Mouse (Mus musculus) bone marrow, adult 2 months (tissue): ENCODE measurements around the gene Lrp1. TPM values are rescaled to one million over a fixed set of nuclear protein-coding genes. Genes with fewer than 3 reads are reported as not detected.

Experiments
- H3K27ac ChIP-seq: fragments of 200-500 bp; 2 replicates; pipeline ENCODE4 v1.5.1; 2012; ENCODE audit warnings: low read depth, mild to moderate bottlenecking, control low read depth, inconsistent platforms, low read length; ENCODE audit not compliant: control insufficient read depth, poor library complexity, insufficient read depth
- H3K4me1 ChIP-seq: fragments of 200-500 bp; 2 replicates; pipeline ENCODE4 v1.6.1; 2011; ENCODE audit warnings: low read length; ENCODE audit not compliant: control insufficient read depth, insufficient read depth
- H3K4me3 ChIP-seq: fragments of 200-500 bp; replicated peaks from 2 replicates; pipeline ENCODE3; 2011; ENCODE audit warnings: mild to moderate bottlenecking, low read depth, low read length, control low read depth; ENCODE audit not compliant: control insufficient read depth
- CTCF ChIP-seq: fragments of 200-500 bp; IDR thresholded peaks from 2 replicates; pipeline ENCODE4 v1.5.1; 2011; ENCODE audit warnings: low read length, control low read depth; ENCODE audit not compliant: control insufficient read depth, insufficient read depth
- POLR2A ChIP-seq: fragments of 200-500 bp; IDR thresholded peaks from 2 replicates; pipeline ENCODE4 v1.6.1; 2011; ENCODE audit warnings: low read depth, mild to moderate bottlenecking, control low read depth, low read length, borderline replicate concordance; ENCODE audit not compliant: control insufficient read depth
- WGBS: fragments of 180-500 bp; shearing (Covaris S2); methylation state at CpG from one replicate; pipeline ENCODE4 v1.1.7; 2018; 5-methylcytosine and 5-hydroxymethylcytosine counted together
- polyA plus RNA-seq: library from polyadenylated mRNA; stranded (reverse); fragments of >200 nt; gene quantifications from 2 replicates; pipeline ENCODE4 v1.2.4, GENCODE M21; 2011; ENCODE audit warnings: low replicate concordance; ENCODE audit not compliant: missing spikeins, insufficient read depth, insufficient read length

Lrp1 gene
- polyA plus RNA-seq, 1 experiment, result 48.3 TPM

- no peak overlapping the region for H3K4me3 ChIP-seq
- WGBS, result 88% methylated on average over 18 of the region's 18 CpGs
- no peak for TF ChIP-seq CTCF
- no peaks in the 10 kb centered on the region for H3K4me1 ChIP-seq
- no peak overlapping the region for H3K27ac ChIP-seq
These were observed 130.5 kb downstream of the Lrp1 start for GRCm38 (mm10) chr10:127490160-127491127.

DNA sequence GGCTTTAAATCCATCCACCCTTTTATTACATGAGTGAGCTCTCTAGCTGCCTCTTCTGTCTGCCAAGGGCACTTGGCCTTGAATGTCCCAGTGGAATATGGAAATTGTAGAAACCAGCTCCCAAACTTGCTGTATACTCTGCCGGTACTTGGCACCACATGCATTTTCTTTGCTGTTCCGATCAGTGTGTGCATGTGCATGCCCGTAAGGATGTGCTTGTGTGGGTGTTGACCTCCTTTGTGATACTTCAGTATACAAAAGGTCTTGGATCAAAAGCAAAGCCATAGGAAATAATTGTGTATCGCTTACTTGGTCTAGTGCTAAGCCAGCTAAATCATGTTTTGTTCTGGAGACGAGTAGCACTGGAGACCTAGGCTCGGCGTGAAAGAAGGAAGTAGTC is 132.1 kb downstream of the Lrp1 start:
- 85% methylated on average over 7 of the region's 7 CpGs for WGBS
- Histone ChIP-seq H3K27ac (no peak overlapping the region), H3K4me3 (no peak overlapping the region), H3K4me1 (no peaks in the 10 kb centered on the region)
- no peak for TF ChIP-seq POLR2A
- TF ChIP-seq CTCF, result no peak

Other genes starting within 250 kb of the Lrp1 start
- 59.7 and 144 TPM in 2 replicates for gene R3hdm2, start 240.8 kb downstream of the Lrp1 start, polyA plus RNA-seq
- 2.4 and 5.0 TPM in 2 replicates for gene Stac3, start 119.5 kb downstream of the Lrp1 start, polyA plus RNA-seq
- not detected in 2 replicates for gene Ndufa4l2, start 106.2 kb downstream of the Lrp1 start, polyA plus RNA-seq
- gene Shmt2, start 98.7 kb downstream of the Lrp1 start, polyA plus RNA-seq, result 36.7 and 39.9 TPM in 2 replicates
- gene Nxph4, start 86.6 kb downstream of the Lrp1 start, polyA plus RNA-seq, result not detected in 2 replicates
- 31.6 and 60.1 TPM in 2 replicates for gene Stat6, start 21.8 kb upstream of the Lrp1 start, polyA plus RNA-seq
- gene Nemp1, start 45.8 kb upstream of the Lrp1 start, polyA plus RNA-seq, result 6.7 and 7.3 TPM in 2 replicates
- gene Nab2, start 47.4 kb upstream of the Lrp1 start, polyA plus RNA-seq, result 3.3 and 4.0 TPM in 2 replicates
- gene Myo1a, start 84.0 kb upstream of the Lrp1 start, polyA plus RNA-seq, result 1.4 and 1.7 TPM in 2 replicates
- gene Tac2, start 103.3 kb upstream of the Lrp1 start, polyA plus RNA-seq, result 8.4 and 13.8 TPM in 2 replicates
- 1.1 and 3.9 TPM in 2 replicates for gene Zbtb39, start 118.4 kb upstream of the Lrp1 start, polyA plus RNA-seq
- gene Gpr182, start 130.6 kb upstream of the Lrp1 start, polyA plus RNA-seq, result 1.2 and 2.8 TPM in 2 replicates
- gene Rdh1, start 138.6 kb upstream of the Lrp1 start, polyA plus RNA-seq, result not detected in 2 replicates
- not detected in 2 replicates for gene Rdh16f1, start 138.6 kb upstream of the Lrp1 start, polyA plus RNA-seq
- gene Rdh9, start 155.2 kb upstream of the Lrp1 start, polyA plus RNA-seq, result 0.55 TPM in 1 of 2 replicates, not detected in the other
- 0.62 TPM in 1 of 2 replicates, not detected in the other for gene Rdh16, start 180.0 kb upstream of the Lrp1 start, polyA plus RNA-seq
- not detected in 2 replicates for gene Rdh19, start 228.8 kb upstream of the Lrp1 start, polyA plus RNA-seq
- gene Rdh16f2, start 245.3 kb upstream of the Lrp1 start, polyA plus RNA-seq, result not detected in 2 replicates